Mouse (Mus musculus) inflammation-experienced regulatory T-cells, adult 16 weeks (primary cell): ENCODE results near the gene Cenph. TPM values are rescaled to one million over a fixed set of nuclear protein-coding genes. Genes with fewer than 3 reads are reported as not detected.

Experiments used
- polyA plus RNA-seq: library from polyadenylated mRNA; unstranded; fragments of 100-300 nt; shearing (Covaris generic); gene quantifications from one replicate; pipeline ENCODE4 v1.2.1, GENCODE M21; 2017

The Cenph gene
- polyA plus RNA-seq, result 3.3 TPM

GRCm38 (mm10) chr13:100775252-100776055 is at the start of gene Cenph:
Cenph (minus strand) TSS chr13:100775899.

GRCm38 (mm10) chr13:100786414-100786867 is 10.7 kb upstream of the Cenph start, which contains the start of gene Ccnb1:
Ccnb1 (minus strand) TSS chr13:100786570.

GRCm38 (mm10) chr13:100744036-100744744 is 31.5 kb downstream of the Cenph start, which contains the start of gene Mrps36:
Mrps36 (minus strand) TSS chr13:100744659.

GRCm38 (mm10) chr13:100730861-100731176 is 44.9 kb downstream of the Cenph start, which contains the start of gene Cdk7:
Cdk7 (minus strand) TSS chr13:100730939.

Other genes starting within 250 kb of the Cenph start
- 1.7 TPM for gene Ocln, start 223.2 kb downstream of the Cenph start, polyA plus RNA-seq
- gene Marveld2, start 158.9 kb downstream of the Cenph start, polyA plus RNA-seq, result 9.2 TPM
- 134 TPM for gene Ak6, start 124.9 kb downstream of the Cenph start, polyA plus RNA-seq
- gene Rad17, start 124.8 kb downstream of the Cenph start, polyA plus RNA-seq, result 28.7 TPM
- gene Taf9, start 124.3 kb downstream of the Cenph start, polyA plus RNA-seq, result 8.3 TPM
- 27.9 TPM for gene Ccdc125, start 106.2 kb downstream of the Cenph start, polyA plus RNA-seq
- gene Cdk7, start 45.0 kb downstream of the Cenph start, polyA plus RNA-seq, result 99.6 TPM
- gene Mrps36, start 31.2 kb downstream of the Cenph start, polyA plus RNA-seq, result 103 TPM
- 9.7 TPM for gene Ccnb1, start 10.7 kb upstream of the Cenph start, polyA plus RNA-seq
- gene Slc30a5, start 57.5 kb upstream of the Cenph start, polyA plus RNA-seq, result 14.2 TPM